Mouse (Mus musculus) cerebellum, adult 2 months (tissue): ENCODE data around the gene Spata2l. TPM values are rescaled to one million over a fixed set of nuclear protein-coding genes. Genes with fewer than 3 reads are reported as not detected.

Source experiments
- DNase-seq, 2 experiments: peaks; one replicate each; pipeline ENCODE4 v3.0.0; 2021
- H3K27ac ChIP-seq: fragments of 200-500 bp; 2 replicates; pipeline ENCODE4 v1.5.1; 2012; ENCODE audit warnings: low read length, control low read depth, inconsistent platforms; ENCODE audit not compliant: insufficient read depth
- H3K27me3 ChIP-seq: fragments of 200-500 bp; 2 replicates; pipeline ENCODE4 v1.6.1; 2012; ENCODE audit warnings: inconsistent platforms, mild to moderate bottlenecking, low read length, moderate library complexity; ENCODE audit not compliant: control insufficient read depth, insufficient read depth
- H3K4me1 ChIP-seq: fragments of 200-500 bp; 2 replicates; pipeline ENCODE4 v1.6.1; 2011; ENCODE audit warnings: low read length; ENCODE audit not compliant: control insufficient read depth, insufficient read depth
- H3K4me3 ChIP-seq: fragments of 200-500 bp; replicated peaks from 2 replicates; pipeline ENCODE3; 2011; ENCODE audit warnings: mild to moderate bottlenecking, low read depth, low read length, control low read depth; ENCODE audit not compliant: insufficient read depth
- CTCF ChIP-seq: fragments of 200-500 bp; IDR thresholded peaks from 2 replicates; pipeline ENCODE4 v1.5.1; 2011; ENCODE audit warnings: low read depth, mild to moderate bottlenecking, control low read depth, low read length, moderate library complexity, borderline replicate concordance; ENCODE audit not compliant: insufficient read depth
- POLR2A ChIP-seq: fragments of 200-500 bp; IDR thresholded peaks from 2 replicates; pipeline ENCODE4 v1.6.1; 2011; ENCODE audit warnings: low read length, control low read depth, borderline replicate concordance; ENCODE audit not compliant: insufficient read depth
- WGBS: fragments of 180-500 bp; shearing (Covaris S2); methylation state at CpG from one replicate; pipeline ENCODE4 v1.1.7; 2018; 5-methylcytosine and 5-hydroxymethylcytosine counted together
- polyA plus RNA-seq: library from polyadenylated mRNA; depleted of rRNA; stranded (reverse); fragments of >200 nt; gene quantifications from 2 replicates; pipeline ENCODE4 v1.2.3, GENCODE M21; 2012

Gene Spata2l
- polyA plus RNA-seq, 1 experiment = 18.5 TPM

GRCm38 (mm10) chr8:123253451-123254098, 17.5 kb upstream of the Spata2l start:
- no peak for TF ChIP-seq CTCF
- no peak for TF ChIP-seq POLR2A
- WGBS = under 1% methylated on average over 40 of the region's 40 CpGs
- Histone ChIP-seq H3K27me3 (no peaks in the 10 kb centered on the region), H3K4me3 (peak overlapping the region; percentile 91), H3K27ac (peak overlapping the region; percentile 90), H3K4me1 (peaks cover 15% of the 10 kb centered on the region; the same call in 1 of the 2 replicates)
- DNase-seq = peak in 1 of 2 experiments; percentile 38

GRCm38 (mm10) chr8:123252925-123253324, 16.9 kb upstream of the Spata2l start:
- peak overlapping the region; percentile 91 for H3K4me3 ChIP-seq
- peaks cover 15% of the 10 kb centered on the region; the same call in 1 of the 2 replicates for H3K4me1 ChIP-seq
- no peaks in the 10 kb centered on the region for H3K27me3 ChIP-seq
- TF ChIP-seq CTCF = no peak
- TF ChIP-seq POLR2A = no peak
- no peak overlapping the region for H3K27ac ChIP-seq
- DNase-seq = no peak
- 50% methylated on average over 4 of the region's 4 CpGs for whole genome bisulfite sequencing

- whole genome bisulfite sequencing = 96% methylated on average over 5 of the region's 5 CpGs
- DNase-seq = no peak
- TF ChIP-seq POLR2A = no peak
- no peak for TF ChIP-seq CTCF
- Histone ChIP-seq H3K27me3 (no peaks in the 10 kb centered on the region), H3K4me3 (no peak overlapping the region), H3K4me1 (peaks cover 7% of the 10 kb centered on the region; the same call in 1 of the 2 replicates), H3K27ac (no peak overlapping the region)
Measured at GRCm38 (mm10) chr8:123250940-123251339, 14.9 kb upstream of the Spata2l start.

- H3K27me3 ChIP-seq = no peaks in the 10 kb centered on the region
- no peak for DNase-seq
- TF ChIP-seq POLR2A (no peak), CTCF (no peak)
- H3K4me1 ChIP-seq = no peaks in the 10 kb centered on the region
- H3K27ac ChIP-seq = no peak overlapping the region
- 92% methylated on average over 8 of the region's 8 CpGs for WGBS
- no peak overlapping the region for H3K4me3 ChIP-seq
Measured at GRCm38 (mm10) chr8:123248596-123248995, 12.6 kb upstream of the Spata2l start.

GRCm38 (mm10) chr8:123247748-123248147, 11.7 kb upstream of the Spata2l start:
- Histone ChIP-seq H3K27me3 (no peaks in the 10 kb centered on the region), H3K4me1 (no peaks in the 10 kb centered on the region), H3K27ac (no peak overlapping the region), H3K4me3 (no peak overlapping the region)
- TF ChIP-seq CTCF (no peak), POLR2A (no peak)
- WGBS = 95% methylated on average over 6 of the region's 6 CpGs
- no peak for DNase-seq

- DNase-seq = no peak
- Histone ChIP-seq H3K4me1 (no peaks in the 10 kb centered on the region), H3K4me3 (no peak overlapping the region), H3K27ac (no peak overlapping the region), H3K27me3 (no peaks in the 10 kb centered on the region)
- 87% methylated on average over 12 of the region's 12 CpGs for WGBS
- TF ChIP-seq CTCF = no peak
- no peak for TF ChIP-seq POLR2A
Measured at GRCm38 (mm10) chr8:123245543-123245942, 9.5 kb upstream of the Spata2l start.

GRCm38 (mm10) chr8:123244382-123244781, 8.3 kb upstream of the Spata2l start:
- Histone ChIP-seq H3K4me3 (no peak overlapping the region), H3K27ac (no peak overlapping the region), H3K27me3 (no peaks in the 10 kb centered on the region), H3K4me1 (no peaks in the 10 kb centered on the region)
- TF ChIP-seq POLR2A (no peak), CTCF (no peak)
- no peak for DNase-seq
- 91% methylated on average over 4 of the region's 4 CpGs for WGBS

GRCm38 (mm10) chr8:123243053-123243452, 7.0 kb upstream of the Spata2l start:
- 66% methylated on average over 11 of the region's 11 CpGs for whole genome bisulfite sequencing
- no peaks in the 10 kb centered on the region for H3K4me1 ChIP-seq
- no peak overlapping the region for H3K27ac ChIP-seq
- DNase-seq = no peak
- H3K27me3 ChIP-seq = no peaks in the 10 kb centered on the region
- TF ChIP-seq POLR2A (no peak), CTCF (no peak)
- no peak overlapping the region for H3K4me3 ChIP-seq
